Mouse (Mus musculus) bone marrow macrophage, adult 2 months (primary cell): ENCODE data around the gene Tex52. TPM values are rescaled to one million over a fixed set of nuclear protein-coding genes. Genes with fewer than 3 reads are reported as not detected.

ENCODE experiments used
- H3K27ac ChIP-seq: 2 replicates; pipeline ENCODE4 v1.5.1; 2012; ENCODE audit warnings: low read depth, low read length; ENCODE audit not compliant: insufficient read depth
- H3K4me1 ChIP-seq: 2 replicates; pipeline ENCODE4 v1.6.1; 2012; ENCODE audit warnings: low read length; ENCODE audit not compliant: control insufficient read depth, insufficient read depth
- H3K4me3 ChIP-seq: 2 replicates; pipeline ENCODE4 v1.5.1; 2012; ENCODE audit warnings: mild to moderate bottlenecking, low read length, moderate library complexity; ENCODE audit not compliant: insufficient read depth
- CTCF ChIP-seq: IDR thresholded peaks from 2 replicates; pipeline ENCODE4 v1.5.1; 2012; ENCODE audit warnings: low read depth, mild to moderate bottlenecking, low read length, moderate library complexity
- POLR2A ChIP-seq: IDR thresholded peaks from 2 replicates; pipeline ENCODE4 v1.6.1; 2012; ENCODE audit warnings: mild to moderate bottlenecking, low read depth, low read length, borderline replicate concordance
- polyA plus RNA-seq: library from polyadenylated mRNA; stranded (reverse); fragments of >200 nt; gene quantifications from 2 replicates; pipeline ENCODE4 v1.2.4, GENCODE M21; 2012; ENCODE audit not compliant: missing spikeins, insufficient read depth, insufficient read length

The Tex52 gene
- polyA plus RNA-seq, 1 experiment: not detected

DNA sequence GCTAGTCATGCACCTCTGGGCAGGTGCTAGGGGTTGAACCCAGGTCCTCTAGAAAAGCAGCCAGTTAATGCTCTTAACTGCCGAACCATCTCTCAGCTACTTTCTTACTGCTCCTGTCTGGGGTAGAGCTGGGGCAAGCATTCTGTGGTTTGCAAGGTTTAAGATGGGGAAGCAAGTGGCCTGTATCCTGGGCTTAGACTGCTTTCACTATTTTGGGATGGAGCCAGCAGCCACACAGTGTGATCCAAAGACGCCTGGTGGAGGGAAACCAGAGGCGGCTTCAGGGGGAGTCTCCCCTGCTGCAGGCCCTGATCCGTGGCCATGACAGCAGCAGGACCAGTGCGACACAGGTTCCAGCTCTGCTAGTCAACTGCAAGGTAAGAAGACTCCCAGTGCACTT, 29.5 kb downstream of the Tex52 start:
- Histone ChIP-seq H3K27ac (no peak overlapping the region), H3K4me1 (peaks cover 21% of the 10 kb centered on the region), H3K4me3 (no peak overlapping the region)
- TF ChIP-seq CTCF (no peak), POLR2A (no peak)

- 0 out of 2 replicates have a peak overlapping the region, but pooled peaks have one; percentile 0 for H3K27ac ChIP-seq
- H3K4me1 ChIP-seq: peaks cover 21% of the 10 kb centered on the region
- TF ChIP-seq CTCF: no peak
- no peak for TF ChIP-seq POLR2A
- H3K4me3 ChIP-seq: no peak overlapping the region
These were observed 33.4 kb downstream of the Tex52 start for GRCm38 (mm10) chr6:128408544-128409125.

DNA sequence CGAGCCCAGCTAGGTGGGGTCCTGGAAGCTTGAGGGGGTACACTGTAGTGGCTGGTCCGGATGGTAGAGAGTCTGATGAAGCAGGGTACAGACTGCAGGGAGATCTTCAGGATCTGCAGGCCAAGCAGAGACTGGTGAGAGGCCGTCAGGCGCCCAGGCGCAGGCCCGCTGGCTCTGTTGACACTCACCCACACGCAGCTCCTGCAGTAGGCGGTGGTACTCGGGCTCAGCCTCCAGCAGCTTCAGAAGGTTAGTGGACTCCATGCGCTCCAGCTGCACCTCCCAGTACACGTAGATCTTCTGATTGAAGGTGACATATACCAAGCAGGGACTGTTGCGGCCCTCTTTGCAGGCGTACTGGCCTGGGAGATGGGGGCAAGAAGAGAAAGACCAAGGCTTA, 35.0 kb downstream of the Tex52 start:
- Histone ChIP-seq H3K4me1 (peaks cover 21% of the 10 kb centered on the region), H3K27ac (no peak overlapping the region), H3K4me3 (no peak overlapping the region)
- TF ChIP-seq POLR2A: no peak
- TF ChIP-seq CTCF: no peak

- H3K4me3 ChIP-seq: no peak overlapping the region
- no peak overlapping the region for H3K27ac ChIP-seq
- H3K4me1 ChIP-seq: peaks cover 18% of the 10 kb centered on the region
- TF ChIP-seq CTCF: no peak
- TF ChIP-seq POLR2A: no peak
These were observed 35.9 kb downstream of the Tex52 start for GRCm38 (mm10) chr6:128411115-128411514.

GRCm38 (mm10) chr6:128416169-128416568, 40.9 kb downstream of the Tex52 start:
- Histone ChIP-seq H3K27ac (no peak overlapping the region), H3K4me1 (no peaks in the 10 kb centered on the region; the same call in 1 of the 2 replicates), H3K4me3 (no peak overlapping the region)
- no peak for TF ChIP-seq CTCF

- peaks cover 3% of the 10 kb centered on the region; the same call in 1 of the 2 replicates for H3K4me1 ChIP-seq
- TF ChIP-seq CTCF: no peak
- TF ChIP-seq POLR2A: no peak
- no peak overlapping the region for H3K27ac ChIP-seq
- H3K4me3 ChIP-seq: no peak overlapping the region
These were observed 42.8 kb downstream of the Tex52 start for GRCm38 (mm10) chr6:128418076-128418475.

GRCm38 (mm10) chr6:128421036-128421435, 45.8 kb downstream of the Tex52 start:
- H3K27ac ChIP-seq: no peak overlapping the region
- peaks cover 8% of the 10 kb centered on the region; the same call in 1 of the 2 replicates for H3K4me1 ChIP-seq
- no peak for TF ChIP-seq CTCF
- TF ChIP-seq POLR2A: no peak
- H3K4me3 ChIP-seq: no peak overlapping the region

DNA sequence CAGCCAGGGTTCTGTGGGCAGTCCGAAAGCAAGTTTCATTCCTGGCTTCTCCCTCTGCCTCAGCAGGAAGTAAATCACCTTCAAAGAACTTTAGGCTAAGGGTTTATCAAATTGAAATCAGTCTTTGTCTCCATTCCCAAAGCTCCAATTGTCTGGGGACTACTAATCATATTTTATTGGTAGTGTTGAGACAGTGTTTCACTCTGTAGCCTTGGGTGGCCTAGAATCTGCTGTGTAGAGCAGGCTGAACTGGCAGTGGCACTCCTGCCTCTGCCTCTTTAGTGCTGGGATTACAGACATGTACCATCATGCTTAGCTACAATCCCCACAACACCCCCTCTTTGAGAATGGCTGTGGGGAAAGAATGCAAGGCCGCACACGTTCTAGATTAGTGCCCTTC, 46.2 kb downstream of the Tex52 start:
- H3K4me3 ChIP-seq: no peak overlapping the region
- H3K27ac ChIP-seq: no peak overlapping the region
- TF ChIP-seq CTCF: no peak
- TF ChIP-seq POLR2A: no peak
- peaks cover 8% of the 10 kb centered on the region; the same call in 1 of the 2 replicates for H3K4me1 ChIP-seq

GRCm38 (mm10) chr6:128423496-128424268, 48.4 kb downstream of the Tex52 start:
- H3K27ac ChIP-seq: peak overlapping the region; percentile 92; the same call in 1 of the 2 replicates
- H3K4me3 ChIP-seq: peak overlapping the region; percentile 92

DNA sequence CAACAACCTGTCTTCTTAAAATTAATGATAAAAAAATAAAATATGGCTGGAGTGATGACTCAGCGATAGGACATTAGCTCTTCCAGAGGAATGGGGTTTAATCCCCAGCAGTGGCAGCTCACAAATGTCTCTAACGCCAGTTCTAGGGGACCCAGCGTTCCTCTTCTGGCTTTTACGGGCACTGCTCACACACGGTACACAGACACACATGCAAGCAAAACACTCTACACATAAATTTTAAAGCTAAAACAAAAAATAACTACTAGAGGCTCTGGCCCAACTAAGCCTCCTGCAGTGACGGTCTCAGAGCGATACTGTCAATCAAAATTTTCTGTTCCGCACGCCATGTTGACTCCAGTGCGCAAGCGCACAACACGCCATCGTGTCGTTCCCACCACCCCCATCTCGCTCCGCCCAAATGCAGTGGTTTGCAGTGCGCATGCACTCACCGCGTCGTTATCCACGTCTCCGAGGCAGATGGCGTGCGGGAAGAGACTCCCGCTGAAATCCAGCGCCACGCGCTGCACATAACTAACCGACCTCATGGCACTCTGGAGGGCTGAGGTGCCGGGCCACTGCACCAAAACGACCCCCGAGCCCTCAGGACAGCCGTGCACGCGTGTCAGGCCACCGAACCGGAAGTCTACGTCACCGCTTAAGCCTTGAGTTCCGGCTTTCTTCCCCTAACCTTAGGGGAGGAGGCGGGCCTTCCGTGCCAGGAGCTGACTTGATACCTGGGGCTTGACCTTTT, 49.2 kb downstream of the Tex52 start, which contains the start of gene Itfg2:
TSS of gene Itfg2 (minus strand) at position 663 of the 751 bp plus-strand sequence.
- Histone ChIP-seq H3K27ac (peak within 1 kb of the TSS; percentile 92), H3K4me1 (peaks cover 8% of the 10 kb centered on the region; the same call in 1 of the 2 replicates), H3K4me3 (peak within 1 kb of the TSS; percentile 92)
- TF ChIP-seq POLR2A: no peak
- TF ChIP-seq CTCF: no peak

More at GRCm38 (mm10) chr6:128423496-128424268, 48.4 kb downstream of the Tex52 start:
- H3K4me1 ChIP-seq: peaks cover 8% of the 10 kb centered on the region; the same call in 1 of the 2 replicates
- TF ChIP-seq POLR2A (no peak), CTCF (no peak)
